Mouse (Mus musculus): Measurements from ENCODE around the gene Prpmp5. TPM values are rescaled to one million over a fixed set of nuclear protein-coding genes. Genes with fewer than 3 reads are reported as not detected.
"Not testable (repeated sequence)": the region's sequence is repeated elsewhere in the genome, so short reads cannot be mapped to it uniquely, and the experiment has no call there.

The Prpmp5 gene
- polyA plus RNA-seq (2015; fragmentation: Nextera tagmentation; extraction: Ambion mirVana), result not detected in 2 replicates

DNA sequence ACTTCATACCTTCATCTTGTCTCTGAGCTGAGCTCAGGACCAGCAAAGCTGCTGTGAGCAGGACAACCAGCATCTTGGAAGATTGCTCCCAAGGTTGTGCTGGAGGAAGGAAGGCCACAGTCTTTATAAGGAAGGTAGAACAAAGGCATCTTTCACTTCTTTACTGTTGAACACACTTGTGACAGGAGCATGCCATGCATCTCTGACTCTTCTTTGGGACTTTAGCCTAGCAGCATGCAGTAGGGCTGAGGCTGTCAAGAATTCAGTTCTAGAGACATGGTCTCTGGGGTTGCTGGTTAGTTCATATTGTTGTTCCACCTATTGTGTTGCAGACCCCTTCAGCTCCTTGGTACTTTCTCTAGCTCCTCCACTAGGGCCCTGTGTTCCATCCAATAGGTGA lies at the start of gene Prpmp5:
Prpmp5 (minus strand) TSS at position 101 of the 400 bp plus-strand sequence.
- not testable (repeated sequence) for H3K4me2 ChIP-seq (replicated peaks); H3K4me1 ChIP-seq (replicated peaks); H3K27me3 ChIP-seq; H3K4me3 ChIP-seq (replicated peaks); H3K9ac ChIP-seq (replicated peaks); H3K27ac ChIP-seq; ATAC-seq; H3K9me3 ChIP-seq; H3K36me3 ChIP-seq

DNA sequence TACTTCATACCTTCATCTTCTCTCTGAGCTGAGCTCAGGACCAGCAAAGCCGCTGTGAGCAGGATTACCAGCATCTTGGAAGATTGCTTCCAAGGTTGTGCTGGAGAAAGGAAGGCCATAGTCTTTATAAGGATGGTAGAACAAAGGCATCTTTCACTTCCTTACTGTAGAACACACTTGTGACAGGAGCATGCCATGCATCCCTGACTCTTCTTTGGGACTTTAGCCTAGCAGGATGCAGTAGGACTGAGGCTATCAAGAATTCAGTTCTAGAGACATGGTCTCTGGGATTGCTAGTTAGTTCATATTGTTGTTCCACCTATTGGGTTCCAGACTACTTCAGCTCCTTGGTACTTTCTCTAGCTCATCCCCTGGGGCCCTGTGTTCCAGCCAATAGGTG lies 49.5 kb upstream of the Prpmp5 start, which contains the start of gene Gm8882:
Gm8882 (minus strand) TSS at position 101 of the 400 bp plus-strand sequence.
- 75% methylated on average over 1 of the region's 1 CpGs for WGBS

More for the DNA sequence above, 49.5 kb upstream of the Prpmp5 start, which contains the start of gene Gm8882:
- H3K9me3 ChIP-seq; H3K27me3 ChIP-seq; H3K27ac ChIP-seq; H3K4me2 ChIP-seq (replicated peaks); H3K4me1 ChIP-seq (replicated peaks); H3K4me3 ChIP-seq (replicated peaks); H3K9ac ChIP-seq (replicated peaks); ATAC-seq; H3K36me3 ChIP-seq: not testable (repeated sequence)

Other genes starting within 250 kb of the Prpmp5 start
- not detected in 2 replicates for gene Prb1, start 104.2 kb downstream of the Prpmp5 start, polyA plus RNA-seq (2015; fragmentation: Nextera tagmentation; extraction: Ambion mirVana)
- not detected in 2 replicates for gene Gm8882, start 49.4 kb upstream of the Prpmp5 start, polyA plus RNA-seq (2015; fragmentation: Nextera tagmentation; extraction: Ambion mirVana)